Mouse (Mus musculus): ENCODE measurements at regions not wholly inside any gene's neighbourhood (a gene's known extent, or its start where the extent isn't known, plus 50 kb on each side); places are given as distances from the start of the nearest gene placed in this dataset.

DNA sequence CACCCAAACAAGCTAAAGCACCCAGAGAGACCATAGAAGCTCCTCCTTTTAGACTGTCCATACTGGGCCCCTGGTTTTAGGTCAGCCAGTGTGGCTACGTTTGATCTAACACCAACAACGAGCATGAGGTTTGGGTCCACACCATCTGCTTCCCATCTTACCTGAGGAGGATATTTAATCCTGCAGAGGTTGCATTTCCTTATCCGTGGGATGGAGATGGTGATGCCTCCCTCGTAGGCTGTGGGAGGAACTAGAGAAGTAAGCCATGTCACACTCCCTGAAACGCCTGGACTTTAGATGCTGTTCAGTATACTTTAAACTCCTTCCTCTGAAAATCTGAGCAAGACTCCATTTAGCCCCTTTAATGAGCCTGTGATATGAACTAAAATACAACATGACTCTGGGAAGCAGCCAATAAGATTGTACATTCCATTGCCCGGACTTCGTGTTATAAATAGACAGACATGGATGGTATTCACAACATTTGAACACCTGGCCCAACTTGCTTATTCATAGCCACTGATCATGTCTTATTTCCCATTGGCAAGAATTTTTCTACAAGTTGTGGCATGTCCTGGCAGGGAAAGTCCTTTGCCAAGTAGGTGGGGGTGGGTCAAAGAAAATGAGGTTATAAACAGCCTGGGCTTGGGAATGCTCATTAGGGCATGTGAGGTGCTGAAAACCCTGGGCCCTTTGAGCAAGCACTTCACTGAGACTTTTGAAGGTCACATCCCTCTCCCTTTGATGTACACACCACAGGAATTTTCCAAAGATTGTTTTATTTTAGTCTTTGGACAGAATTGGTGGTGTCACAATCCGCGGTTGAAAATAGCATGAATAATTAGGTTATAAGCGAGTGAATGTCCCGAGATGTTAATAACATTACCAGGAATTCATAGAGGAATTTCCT, 89.7 kb upstream of the Pgrmc2 start:
- Histone ChIP-seq H3K36me3 (no peaks in the 10 kb centered on the region), H3K27ac (replicated peaks) (no peak overlapping the region), H3K4me2 (replicated peaks) (no peak overlapping the region), H3K9ac (replicated peaks) (no peak overlapping the region), H3K4me3 (no peak overlapping the region), H3K9me3 (no peaks in the 10 kb centered on the region), H3K27me3 (no peaks in the 10 kb centered on the region), H3K4me1 (no peaks in the 10 kb centered on the region)
- no peak for ATAC-seq (replicated peaks)
- 73% methylated on average over 11 of the region's 11 CpGs for whole genome bisulfite sequencing

DNA sequence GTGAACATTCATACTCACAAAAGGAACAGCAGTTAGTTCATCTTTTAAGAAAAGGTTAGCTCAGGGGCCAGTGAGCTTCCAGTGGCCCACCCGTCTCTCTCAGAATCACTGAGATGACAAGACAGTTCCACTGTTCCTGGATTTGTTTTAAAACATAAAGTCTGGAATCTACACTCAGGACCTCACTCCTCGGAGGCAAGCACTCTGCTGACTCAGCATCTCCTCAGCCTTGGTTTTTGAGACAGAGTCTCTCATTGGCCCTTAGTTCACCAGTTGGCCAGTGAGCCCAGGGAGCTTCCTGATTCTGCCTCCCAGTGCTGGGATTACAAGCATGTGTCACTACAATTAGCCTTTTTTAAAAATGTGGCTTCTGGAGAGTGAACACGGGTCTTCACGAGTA, 88.9 kb upstream of the Pgrmc2 start:
- no peak for ATAC-seq (replicated peaks)
- Histone ChIP-seq H3K9me3 (no peaks in the 10 kb centered on the region), H3K36me3 (no peaks in the 10 kb centered on the region), H3K4me1 (no peaks in the 10 kb centered on the region), H3K27ac (replicated peaks) (no peak overlapping the region), H3K4me2 (replicated peaks) (no peak overlapping the region), H3K4me3 (no peak overlapping the region), H3K27me3 (no peaks in the 10 kb centered on the region), H3K9ac (replicated peaks) (no peak overlapping the region)
- 88% methylated on average over 4 of the region's 4 CpGs for WGBS

- no peak overlapping the region for H3K9ac ChIP-seq (replicated peaks)
- H3K4me1 ChIP-seq, result no peaks in the 10 kb centered on the region
- H3K27ac ChIP-seq (replicated peaks), result no peak overlapping the region
- ATAC-seq (replicated peaks), result no peak
- no peaks in the 10 kb centered on the region for H3K36me3 ChIP-seq
- no peak overlapping the region for H3K4me2 ChIP-seq (replicated peaks)
- 72% methylated on average over 4 of the region's 4 CpGs for WGBS
- H3K4me3 ChIP-seq, result no peak overlapping the region
- no peaks in the 10 kb centered on the region for H3K27me3 ChIP-seq
- H3K9me3 ChIP-seq, result no peaks in the 10 kb centered on the region
Measured at GRCm38 (mm10) chr3:41171310-41171709, 88.5 kb upstream of the Pgrmc2 start.

- ATAC-seq (replicated peaks), result no peak
- Histone ChIP-seq H3K4me1 (no peaks in the 10 kb centered on the region), H3K9me3 (no peaks in the 10 kb centered on the region), H3K4me3 (no peak overlapping the region), H3K27ac (replicated peaks) (no peak overlapping the region), H3K27me3 (no peaks in the 10 kb centered on the region), H3K36me3 (no peaks in the 10 kb centered on the region), H3K4me2 (replicated peaks) (no peak overlapping the region), H3K9ac (replicated peaks) (no peak overlapping the region)
- 77% methylated on average over 6 of the region's 6 CpGs for WGBS
Measured at GRCm38 (mm10) chr3:41170566-41170965, 87.7 kb upstream of the Pgrmc2 start.

- ATAC-seq (replicated peaks), result no peak
- Histone ChIP-seq H3K9ac (replicated peaks) (no peak overlapping the region), H3K27ac (replicated peaks) (no peak overlapping the region), H3K36me3 (no peaks in the 10 kb centered on the region), H3K27me3 (no peaks in the 10 kb centered on the region), H3K9me3 (no peaks in the 10 kb centered on the region), H3K4me2 (replicated peaks) (no peak overlapping the region), H3K4me1 (no peaks in the 10 kb centered on the region), H3K4me3 (no peak overlapping the region)
- 70% methylated on average over 10 of the region's 10 CpGs for WGBS
Measured at GRCm38 (mm10) chr3:41169430-41169829, 86.6 kb upstream of the Pgrmc2 start.

- ATAC-seq (replicated peaks), result no peak
- no peak overlapping the region for H3K4me3 ChIP-seq
- no peak overlapping the region for H3K9ac ChIP-seq (replicated peaks)
- no peaks in the 10 kb centered on the region for H3K36me3 ChIP-seq
- H3K9me3 ChIP-seq, result no peaks in the 10 kb centered on the region
- H3K27me3 ChIP-seq, result no peaks in the 10 kb centered on the region
- H3K4me1 ChIP-seq, result no peaks in the 10 kb centered on the region
- 88% methylated on average over 11 of the region's 11 CpGs for WGBS
- H3K27ac ChIP-seq (replicated peaks), result no peak overlapping the region
- no peak overlapping the region for H3K4me2 ChIP-seq (replicated peaks)
Measured at GRCm38 (mm10) chr3:41168181-41168967, 85.5 kb upstream of the Pgrmc2 start.

DNA sequence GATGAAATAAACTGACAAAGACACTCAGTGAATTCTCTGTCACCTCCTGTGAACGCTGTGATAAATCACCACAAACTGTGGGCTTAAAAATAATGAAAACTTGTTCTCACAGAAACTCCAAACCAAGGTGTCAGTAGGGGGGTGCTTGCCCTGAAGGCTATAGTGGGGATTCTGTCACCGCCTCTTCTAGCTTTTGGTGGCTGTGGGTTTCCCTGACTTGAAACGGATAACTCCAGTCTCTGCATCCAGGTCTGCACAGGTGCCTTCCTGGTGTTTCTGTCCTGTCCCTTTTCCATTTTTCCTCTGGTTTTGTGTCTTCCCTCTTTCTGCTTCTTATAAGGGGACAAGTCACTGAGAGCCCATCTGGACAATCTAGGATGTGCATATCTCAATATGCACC, 84.6 kb upstream of the Pgrmc2 start:
- Histone ChIP-seq H3K36me3 (no peaks in the 10 kb centered on the region), H3K27ac (replicated peaks) (no peak overlapping the region), H3K9ac (replicated peaks) (no peak overlapping the region), H3K4me3 (no peak overlapping the region), H3K9me3 (no peaks in the 10 kb centered on the region), H3K4me2 (replicated peaks) (no peak overlapping the region), H3K27me3 (no peaks in the 10 kb centered on the region), H3K4me1 (no peaks in the 10 kb centered on the region)
- ATAC-seq (replicated peaks), result no peak
- WGBS, result 93% methylated on average over 3 of the region's 3 CpGs

DNA sequence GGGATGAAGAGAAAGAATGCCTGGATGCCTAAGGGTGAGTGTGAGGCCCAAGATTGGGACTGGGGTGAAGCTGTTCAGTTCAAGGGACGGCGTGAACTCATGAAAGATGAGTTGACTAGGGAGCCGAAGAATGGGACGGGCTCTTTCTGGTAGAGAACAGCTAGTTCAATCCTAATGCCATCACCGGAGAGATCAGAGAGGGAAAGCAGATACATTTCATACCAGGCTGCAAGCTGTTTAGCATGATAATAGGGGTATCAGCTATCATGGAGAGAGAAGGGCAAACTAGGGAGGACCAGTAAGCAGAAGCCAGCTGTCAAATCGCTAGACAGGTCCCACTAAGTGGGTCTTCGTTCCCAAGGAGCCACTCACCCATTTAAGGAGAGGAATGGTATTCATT, 81.9 kb upstream of the Pgrmc2 start:
- no peak for ATAC-seq (replicated peaks)
- Histone ChIP-seq H3K36me3 (no peaks in the 10 kb centered on the region), H3K4me3 (no peak overlapping the region), H3K4me1 (no peaks in the 10 kb centered on the region), H3K9me3 (no peaks in the 10 kb centered on the region), H3K27me3 (no peaks in the 10 kb centered on the region), H3K9ac (replicated peaks) (no peak overlapping the region), H3K4me2 (replicated peaks) (no peak overlapping the region), H3K27ac (replicated peaks) (no peak overlapping the region)
- WGBS, result 85% methylated on average over 7 of the region's 7 CpGs

DNA sequence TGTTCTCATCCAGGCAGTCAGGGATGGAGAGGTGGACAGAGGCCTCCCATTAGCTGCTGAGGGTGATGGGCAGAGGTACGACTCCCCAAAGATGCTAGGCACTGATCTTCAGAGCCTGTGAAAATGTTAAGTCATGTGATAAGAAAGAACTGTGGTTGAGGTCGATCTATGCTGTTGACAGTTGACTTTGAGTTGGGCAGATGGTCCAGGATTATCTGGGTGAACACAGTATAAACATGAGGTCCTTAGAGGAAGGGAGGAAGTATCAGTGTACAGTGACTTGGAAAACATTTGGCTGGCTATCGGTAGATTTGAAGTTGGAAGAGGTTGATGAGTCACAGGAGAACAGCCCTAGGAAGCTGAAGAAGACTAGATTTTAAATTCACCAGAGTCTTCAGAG, 80.9 kb upstream of the Pgrmc2 start:
- no peaks in the 10 kb centered on the region for H3K4me1 ChIP-seq
- H3K4me2 ChIP-seq (replicated peaks), result no peak overlapping the region
- no peaks in the 10 kb centered on the region for H3K27me3 ChIP-seq
- H3K27ac ChIP-seq (replicated peaks), result no peak overlapping the region
- 89% methylated on average over 3 of the region's 3 CpGs for WGBS
- no peak overlapping the region for H3K4me3 ChIP-seq
- no peak for ATAC-seq (replicated peaks)
- H3K36me3 ChIP-seq, result no peaks in the 10 kb centered on the region
- no peak overlapping the region for H3K9ac ChIP-seq (replicated peaks)
- no peaks in the 10 kb centered on the region for H3K9me3 ChIP-seq

- no peaks in the 10 kb centered on the region for H3K36me3 ChIP-seq
- no peak overlapping the region for H3K27ac ChIP-seq (replicated peaks)
- WGBS, result 66% methylated on average over 1 of the region's 1 CpGs
- H3K27me3 ChIP-seq, result no peaks in the 10 kb centered on the region
- no peak for ATAC-seq (replicated peaks)
- no peaks in the 10 kb centered on the region for H3K4me1 ChIP-seq
- no peak overlapping the region for H3K9ac ChIP-seq (replicated peaks)
- H3K4me3 ChIP-seq, result no peak overlapping the region
- H3K9me3 ChIP-seq, result no peaks in the 10 kb centered on the region
- H3K4me2 ChIP-seq (replicated peaks), result no peak overlapping the region
Measured at GRCm38 (mm10) chr3:41162514-41162913, 79.7 kb upstream of the Pgrmc2 start.

DNA sequence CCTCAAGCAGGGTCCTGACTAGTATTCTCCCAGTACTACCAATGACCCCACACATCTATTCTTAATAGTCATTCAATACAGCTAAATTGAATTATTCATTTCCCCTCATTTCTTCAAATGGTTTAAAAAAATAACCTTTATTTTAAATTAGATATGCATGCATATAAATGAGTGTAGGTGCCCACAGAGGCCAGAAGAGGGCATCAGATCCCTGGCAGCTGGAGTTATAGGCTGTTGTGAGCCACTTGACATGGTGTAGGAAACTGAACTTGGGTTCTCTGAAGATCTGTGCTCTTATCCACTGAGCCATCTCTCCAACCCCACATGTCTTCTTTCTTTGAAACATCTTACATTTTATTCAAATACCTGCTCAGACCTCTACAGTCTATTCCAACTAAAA, 77.8 kb upstream of the Pgrmc2 start:
- no peaks in the 10 kb centered on the region for H3K4me1 ChIP-seq
- no peak overlapping the region for H3K4me3 ChIP-seq
- no peaks in the 10 kb centered on the region for H3K9me3 ChIP-seq
- no peak for ATAC-seq (replicated peaks)
- H3K36me3 ChIP-seq, result no peaks in the 10 kb centered on the region
- H3K27ac ChIP-seq (replicated peaks), result no peak overlapping the region
- no peak overlapping the region for H3K4me2 ChIP-seq (replicated peaks)
- no peak overlapping the region for H3K9ac ChIP-seq (replicated peaks)
- H3K27me3 ChIP-seq, result no peaks in the 10 kb centered on the region

DNA sequence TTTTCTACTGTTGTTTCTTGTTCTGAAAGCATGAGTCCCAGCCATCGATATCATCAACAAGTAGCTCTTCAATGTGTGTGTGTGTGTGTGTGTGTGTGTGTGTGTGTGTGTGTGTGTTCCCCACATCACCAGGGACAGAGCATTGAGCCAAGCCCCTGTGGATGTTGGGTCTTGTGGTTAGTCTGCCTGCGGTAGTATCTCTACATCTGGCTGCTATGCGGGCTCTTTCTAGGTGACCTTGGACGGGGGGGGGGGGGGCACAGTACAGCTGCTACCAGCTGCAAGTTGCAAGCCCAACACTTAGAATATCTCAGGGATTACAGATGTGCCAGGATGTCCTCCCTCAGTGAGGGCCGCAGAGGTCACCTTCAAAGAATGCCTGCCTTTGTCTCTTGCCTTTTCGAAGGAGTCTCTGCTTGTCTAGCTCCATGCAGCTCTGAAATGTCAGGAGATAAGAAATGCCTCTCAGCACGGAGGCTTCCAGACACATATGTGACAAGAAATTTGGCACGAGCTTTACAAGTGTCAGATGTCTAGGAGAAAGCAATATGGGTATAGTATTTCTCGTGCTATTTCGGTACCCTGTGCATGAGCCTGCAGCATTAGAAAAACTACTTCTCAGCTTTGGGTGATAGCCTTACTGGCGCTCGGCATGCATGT, 75.6 kb upstream of the Pgrmc2 start:
- peak; percentile 80 for ATAC-seq (replicated peaks)
- Histone ChIP-seq H3K9ac (replicated peaks) (no peak overlapping the region), H3K36me3 (no peaks in the 10 kb centered on the region), H3K4me1 (no peaks in the 10 kb centered on the region), H3K9me3 (no peaks in the 10 kb centered on the region), H3K4me3 (no peak overlapping the region), H3K4me2 (replicated peaks) (no peak overlapping the region), H3K27me3 (no peaks in the 10 kb centered on the region), H3K27ac (replicated peaks) (peak overlapping the region; percentile 52)
- WGBS, result 80% methylated on average over 12 of the region's 12 CpGs
